Mouse (Mus musculus) left cerebral cortex, adult 2 months (tissue): ENCODE results near the gene Prrg2. TPM values are rescaled to one million over a fixed set of nuclear protein-coding genes. Genes with fewer than 3 reads are reported as not detected.

Source experiments
- DNase-seq, 2 experiments: peaks; one replicate each; pipeline ENCODE4 v3.0.0; 2021 to 2022; ENCODE audit warnings: low spot score in 2 of 2, mixed read lengths in 1 of 2; ENCODE audit errors: extremely low spot score in 1 of 2
- H3K27ac ChIP-seq: fragments of 200-600 bp; 2 replicates; pipeline ENCODE4 v1.8.1; 2022
- H3K4me3 ChIP-seq: fragments of 200-600 bp; 2 replicates; pipeline ENCODE4 v1.8.1; 2022
- CTCF ChIP-seq: fragments of 200-600 bp; IDR thresholded peaks from 2 replicates; pipeline ENCODE4 v1.8.1; 2022; ENCODE audit warnings: antibody characterized with exemption, mild to moderate bottlenecking, moderate library complexity
- intact Hi-C: fragments of 180-260 bp; cut with DNase I; formaldehyde crosslinking; loops from one replicate; pipeline ENCODE4 v1.15.1; 2025
- total RNA-seq, 2 experiments: library from RNA; stranded (reverse); gene quantifications; 2 replicates each; pipeline ENCODE4 v1.2.3; 2021

Prrg2 gene
- total RNA-seq, 2 experiments from 2014 or later: 9.0 to 10.4 TPM

DNA sequence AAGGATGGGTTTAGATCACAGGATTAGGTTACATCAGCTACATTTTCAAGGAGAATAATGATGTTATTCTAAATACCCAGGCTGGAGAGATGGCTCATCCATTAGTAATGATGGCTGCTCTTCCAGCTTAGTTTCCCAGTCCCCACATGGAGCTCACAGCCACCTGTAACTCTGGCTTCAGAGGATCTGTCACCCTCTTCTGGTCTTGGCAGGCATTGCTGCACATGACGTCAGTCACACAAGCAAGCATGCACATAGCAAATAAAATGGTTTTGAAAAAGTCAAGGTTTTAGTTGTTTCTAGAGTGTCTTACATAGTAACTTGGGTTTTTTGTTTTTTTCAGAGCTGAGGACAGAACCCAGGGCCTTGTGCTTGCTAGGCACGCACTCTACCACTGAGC is 9.8 kb upstream of the Prrg2 start:
- intact Hi-C loops: no loop called here
- H3K27ac ChIP-seq: no peak overlapping the region
- H3K4me3 ChIP-seq: no peak overlapping the region
- no peak for DNase-seq
- TF ChIP-seq CTCF: peak; percentile 18

DNA sequence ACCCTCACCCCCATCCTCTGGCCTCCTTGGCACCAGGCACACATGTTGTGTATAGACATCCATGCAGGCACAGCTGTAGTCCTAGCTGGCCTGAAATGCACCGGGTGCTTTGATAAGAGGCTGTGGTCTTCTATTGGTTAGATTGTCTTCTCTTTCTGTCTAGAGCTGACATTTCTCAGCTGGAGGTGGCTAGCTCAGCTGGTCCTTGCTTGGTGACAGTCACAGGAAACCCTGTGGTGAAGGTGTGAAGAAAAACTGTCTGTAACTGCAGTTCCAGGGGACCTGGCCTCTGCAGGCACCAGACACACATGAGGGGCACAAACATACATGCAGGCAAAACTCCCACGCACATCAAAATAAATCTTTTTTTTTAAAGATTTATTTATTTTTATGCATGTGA is 7.2 kb upstream of the Prrg2 start:
- H3K4me3 ChIP-seq: no peak overlapping the region
- no peak overlapping the region for H3K27ac ChIP-seq
- intact Hi-C loops: loop anchor here (5.0 kb wide), 1 partner anchor 87 kb away; no protein-coding TSS in a partner anchor
- no peak for DNase-seq
- no peak for TF ChIP-seq CTCF

DNA sequence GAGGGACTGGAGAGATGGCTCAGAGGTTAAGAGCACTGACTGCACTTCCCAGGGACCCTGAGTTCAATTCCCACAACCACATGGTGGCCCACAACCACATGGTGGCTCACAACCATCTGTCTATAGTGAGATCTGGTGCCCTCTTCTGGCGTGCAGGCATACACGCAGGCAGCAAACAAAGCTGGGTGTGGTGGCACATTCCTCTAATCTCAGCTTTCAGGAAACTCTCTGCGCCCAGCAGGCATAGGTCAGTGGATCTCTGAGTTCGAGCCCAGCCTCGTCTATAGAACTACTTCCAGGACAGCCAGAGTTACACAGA is 5.5 kb upstream of the Prrg2 start:
- DNase-seq: no peak
- intact Hi-C loops: loop anchor here (5.0 kb wide), 1 partner anchor 86 kb away; no protein-coding TSS in a partner anchor
- peak; percentile 64 for TF ChIP-seq CTCF
- no peak overlapping the region for H3K4me3 ChIP-seq
- no peak overlapping the region for H3K27ac ChIP-seq

GRCm38 (mm10) chr7:45067190-45067999 is 4.9 kb upstream of the Prrg2 start:
- no peak for TF ChIP-seq CTCF
- no peak for DNase-seq
- intact Hi-C loops: loop anchor here (5.0 kb wide), 1 partner anchor 85 kb away; no protein-coding TSS in a partner anchor
- no peak overlapping the region for H3K27ac ChIP-seq
- H3K4me3 ChIP-seq: no peak overlapping the region

- TF ChIP-seq CTCF: no peak
- DNase-seq: no peak
- intact Hi-C loops: no loop called here
- H3K4me3 ChIP-seq: peak overlapping the region; percentile 55
- peak overlapping the region; percentile 99 for H3K27ac ChIP-seq
Observed at GRCm38 (mm10) chr7:45061532-45062075, 873 bp downstream of the Prrg2 start.

DNA sequence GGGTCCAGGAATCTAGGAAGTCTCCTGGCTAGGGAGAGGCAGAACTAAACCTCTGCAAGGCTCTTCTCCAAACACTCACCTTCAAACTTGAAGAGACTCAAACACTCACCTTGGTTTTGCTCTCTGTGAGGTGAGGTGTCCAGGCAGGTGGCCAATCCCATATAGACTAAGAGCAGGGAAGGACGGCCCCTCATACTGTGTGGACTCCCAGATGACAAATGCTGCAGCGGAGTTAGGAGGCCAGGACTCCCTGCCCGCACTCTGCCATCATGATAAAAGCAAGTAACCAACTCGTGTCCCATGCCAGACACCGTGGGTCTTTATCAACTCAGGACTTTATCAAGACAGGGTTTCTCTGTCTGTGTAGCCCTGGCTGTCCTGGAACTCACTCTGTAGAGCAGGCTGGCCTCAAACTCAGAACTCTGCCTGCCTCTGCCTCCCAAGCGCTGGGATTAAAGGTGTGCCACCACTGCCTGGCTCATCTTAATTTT is 1.8 kb downstream of the Prrg2 start:
- TF ChIP-seq CTCF: no peak
- intact Hi-C loops: no loop called here
- no peak overlapping the region for H3K27ac ChIP-seq

GRCm38 (mm10) chr7:45058607-45059571 is 3.6 kb downstream of the Prrg2 start:
- no peak for TF ChIP-seq CTCF
- Histone ChIP-seq H3K27ac (peak overlapping the region; percentile 76), H3K4me3 (no peak overlapping the region)
- intact Hi-C loops: no loop called here
- no peak for DNase-seq

More for the DNA sequence above, 1.8 kb downstream of the Prrg2 start:
- no peak for DNase-seq
- no peak overlapping the region for H3K4me3 ChIP-seq

- DNase-seq: no peak
- intact Hi-C loops: no loop called here
Observed at GRCm38 (mm10) chr7:45056972-45057348, 5.5 kb downstream of the Prrg2 start.

GRCm38 (mm10) chr7:45056329-45056971 is 6.0 kb downstream of the Prrg2 start:
- intact Hi-C loops: no loop called here
- Histone ChIP-seq H3K4me3 (no peak overlapping the region), H3K27ac (no peak overlapping the region; the same call in 1 of the 2 replicates)
- no peak for DNase-seq
- no peak for TF ChIP-seq CTCF

More at GRCm38 (mm10) chr7:45056972-45057348, 5.5 kb downstream of the Prrg2 start:
- H3K27ac ChIP-seq: no peak overlapping the region; the same call in 1 of the 2 replicates
- H3K4me3 ChIP-seq: no peak overlapping the region
- no peak for TF ChIP-seq CTCF

- intact Hi-C loops: loop anchor here (2.0 kb wide), 1 partner anchor 37 kb away; the partner anchor contains the start of genes Rras and Scaf1
- Histone ChIP-seq H3K4me3 (peak overlapping the region; percentile 87), H3K27ac (peak overlapping the region; percentile 99)
- TF ChIP-seq CTCF: no peak
- peak; percentile 82 to 91 for DNase-seq
Observed at GRCm38 (mm10) chr7:45053931-45054510, 8.5 kb downstream of the Prrg2 start.
